24 mouse cellular contexts compared by ENCODE assay signal in the genomic region with DNA sequence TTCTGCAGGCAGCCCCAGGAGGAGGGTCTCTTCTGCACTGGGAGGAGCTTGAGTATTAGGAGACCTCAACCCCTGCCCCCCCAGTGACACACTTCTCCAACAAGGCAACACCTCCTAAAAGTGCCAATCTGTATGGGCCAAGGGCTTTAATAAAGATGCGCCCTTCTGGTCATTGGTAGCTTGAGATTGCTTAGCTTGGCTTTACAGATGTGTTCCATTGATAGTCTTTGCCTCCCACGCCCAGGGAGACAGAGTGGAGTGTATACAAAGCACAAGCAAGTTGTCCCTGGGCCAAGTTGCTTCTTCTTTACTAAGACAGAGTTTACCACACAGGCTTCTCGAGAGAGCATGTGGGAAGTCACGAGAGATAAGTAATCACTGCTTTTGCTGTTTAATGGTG. TPM values are rescaled to one million over a fixed set of nuclear protein-coding genes. Genes with fewer than 3 reads are reported as not detected.
DNase-seq lines count a peak whose midpoint lies in the region; ATAC-seq and TF ChIP-seq lines count a peak whose summit lies in the region.
"Had no signal": no experiment of that assay in that cellular context is flagged by ENCODE, and none has a peak within 500 bp of the region (broad histone marks: within the 10 kb centered on the region; RNA-seq: fewer than 3 reads in every experiment).

No protein-coding gene starts in this region.

- H3K9me3 ChIP-seq in lung, embryonic 15.5 days: no peaks in the 10 kb centered on the region
- H3K9me3 ChIP-seq in MEL (replicated peaks; ENCODE audit: insufficient read depth, low read length): no peaks in the 10 kb centered on the region
- H3K9me3 ChIP-seq: embryonic facial prominence, embryonic 10.5 days; forebrain, embryonic 13.5 days; G1E; hindbrain, embryonic 15.5 days had no signal

- H3K27ac ChIP-seq in kidney, adult 2 months (ENCODE audit: insufficient read depth, low read depth, low read length): peak overlapping the region; percentile 48; the same call in 1 of the 2 replicates
- no peak overlapping the region for H3K27ac ChIP-seq in lung, embryonic 15.5 days
- H3K27ac ChIP-seq in MEL (ENCODE audit: control insufficient read depth, low read depth, low read length): no peak overlapping the region
- H3K27ac ChIP-seq: embryonic facial prominence, embryonic 10.5 days; forebrain, embryonic 13.5 days; heart, embryonic 13.5 days; hindbrain, embryonic 15.5 days had no signal

- no peak for DNase-seq in kidney, adult 2 months
- no peak for DNase-seq in kidney, adult 8-10 months
- DNase-seq in lung, adult 18-20 months: no peak
- DNase-seq in MEL (ENCODE audit: low read depth, low spot score): peak; percentile 59
- DNase-seq in c-Kit-positive CD71-positive TER-119-positive erythroid progenitor cells, embryonic 14.5 days (ENCODE audit: low spot score): peak; percentile 15
- no peak for DNase-seq in embryo, embryonic 10.5 days (ENCODE audit: low spot score)
- DNase-seq: adrenal gland, postnatal 10 days; B cell, adult 2 months; cerebellum, adult 18-20 months; cerebellum, adult 9-11 months; cerebellum, postnatal 36 days; forebrain, postnatal 0 days; gastrocnemius, postnatal 36 days; heart, postnatal 36 days had no signal

- H3K4me2 ChIP-seq in lung, embryonic 15.5 days: no peak overlapping the region
- H3K4me2 ChIP-seq: forebrain, embryonic 13.5 days; heart, embryonic 13.5 days; hindbrain, embryonic 15.5 days had no signal

- TF ChIP-seq EP300 in MEL (IDR thresholded peaks at IDR 0.05; ENCODE audit: low read depth in 1 of 2, low read length in 2 of 2): peak; percentile 21 to 45

- H3K36me3 ChIP-seq in kidney, adult 2 months (ENCODE audit: control insufficient read depth, insufficient read depth, low read length): no peaks in the 10 kb centered on the region
- no peaks in the 10 kb centered on the region for H3K36me3 ChIP-seq in lung, embryonic 15.5 days
- H3K36me3 ChIP-seq in MEL (ENCODE audit: control insufficient read depth in 1 of 2, insufficient read depth in 2 of 2, low read length in 2 of 2): peaks cover 0 to 16% of the 10 kb centered on the region in 2 experiments; a peak in 2 of 4 replicates
- H3K36me3 ChIP-seq: embryonic facial prominence, embryonic 10.5 days; G1E; heart, embryonic 13.5 days; hindbrain, embryonic 15.5 days had no signal

- H3K27me3 ChIP-seq in kidney, adult 2 months (replicated peaks; ENCODE audit: control insufficient read depth, insufficient read depth, low read length): no peaks in the 10 kb centered on the region
- no peaks in the 10 kb centered on the region for H3K27me3 ChIP-seq in lung, embryonic 15.5 days
- no peaks in the 10 kb centered on the region for H3K27me3 ChIP-seq in MEL (ENCODE audit: control insufficient read depth in 1 of 2, insufficient read depth in 2 of 2, low read length in 2 of 2)
- H3K27me3 ChIP-seq: forebrain, embryonic 13.5 days; heart, embryonic 13.5 days; hindbrain, embryonic 15.5 days had no signal

- H3K9ac ChIP-seq in lung, embryonic 15.5 days: no peak overlapping the region
- no peak overlapping the region for H3K9ac ChIP-seq in MEL (ENCODE audit: control insufficient read depth, low read depth, low read length, poor library complexity, severe bottlenecking)
- H3K9ac ChIP-seq: forebrain, embryonic 13.5 days; forebrain, postnatal 0 days; heart, embryonic 13.5 days; hindbrain, embryonic 15.5 days had no signal

- no peaks in the 10 kb centered on the region for H3K4me1 ChIP-seq in kidney, adult 2 months (ENCODE audit: control insufficient read depth, insufficient read depth, low read length)
- 0 out of 2 replicates have a peak, but pooled peaks cover 12% of the 10 kb centered on the region for H3K4me1 ChIP-seq in lung, embryonic 15.5 days
- H3K4me1 ChIP-seq in MEL (ENCODE audit: control insufficient read depth in 1 of 2, insufficient read depth in 2 of 2, low read length in 2 of 2): peaks cover 0 to 18% of the 10 kb centered on the region in 2 experiments
- H3K4me1 ChIP-seq: embryonic facial prominence, embryonic 10.5 days; forebrain, embryonic 13.5 days; heart, embryonic 13.5 days; hindbrain, embryonic 15.5 days had no signal

- WGBS in kidney, adult 2 months: 88% methylated on average over 4 of the region's 4 CpGs
- WGBS in lung, embryonic 15.5 days: 48% methylated on average over 4 of the region's 4 CpGs

- no peak for TF ChIP-seq POLR2A in kidney, adult 2 months (IDR thresholded peaks at IDR 0.05; ENCODE audit: low read depth, low read length)
- TF ChIP-seq POLR2A in MEL (IDR thresholded peaks at IDR 0.05; ENCODE audit: control insufficient read depth in 1 of 2, insufficient read depth in 1 of 2, low read depth in 1 of 2, low read length in 2 of 2, poor library complexity in 1 of 2): no peak

- no peaks in the 10 kb centered on the region for H3K79me2 ChIP-seq in MEL (ENCODE audit: control insufficient read depth, insufficient read depth, low read length, poor library complexity)

- H3K4me3 ChIP-seq in kidney, adult 2 months (ENCODE audit: insufficient read depth, low read depth, low read length): no peak overlapping the region
- H3K4me3 ChIP-seq in lung, embryonic 15.5 days: no peak overlapping the region
- no peak overlapping the region for H3K4me3 ChIP-seq in MEL (ENCODE audit: control insufficient read depth in 1 of 2, insufficient read depth in 1 of 2, low read depth in 2 of 2, low read length in 2 of 2)
- H3K4me3 ChIP-seq: embryonic facial prominence, embryonic 10.5 days; forebrain, embryonic 13.5 days; heart, embryonic 13.5 days; hindbrain, embryonic 15.5 days had no signal

- no peak for TF ChIP-seq CTCF in kidney, adult 2 months (conservative IDR thresholded peaks at IDR 0.05; ENCODE audit: insufficient read depth, insufficient read length, low read depth, low read length)
- TF ChIP-seq CTCF in MEL (IDR thresholded peaks at IDR 0.05 in 2 of 3, conservative IDR thresholded peaks at IDR 0.05 in 1 of 3; ENCODE audit: control insufficient read depth in 1 of 3, insufficient read depth in 1 of 3, low read depth in 2 of 3, low read length in 3 of 3, poor library complexity in 1 of 3, severe bottlenecking in 1 of 3): no peak

- ATAC-seq in lung, embryonic 15.5 days (ENCODE audit: borderline replicate concordance, extremely low read depth, low FRiP score, low TSS enrichment): peak; percentile 14; the same call in 1 of the 2 replicates
- ATAC-seq: CD4-positive, CD25-positive, alpha-beta regulatory T cell, adult 4 months; forebrain, embryonic 13.5 days; forebrain, postnatal 0 days had no signal

- no peak for TF ChIP-seq RAD21 in MEL (IDR thresholded peaks at IDR 0.05; ENCODE audit: low read depth, low read length)

TF ChIP-seq in MEL, 35 proteins besides CTCF, POLR2A, EP300 and RAD21:
- TF ChIP-seq CHD1 (IDR thresholded peaks at IDR 0.05; ENCODE audit: low read depth, low read length) (no peak), MAX (IDR thresholded peaks at IDR 0.05; ENCODE audit: low read length) (peak; percentile 12; the same call in 1 of the 2 replicates), BHLHE40 (IDR thresholded peaks at IDR 0.05; ENCODE audit: borderline replicate concordance, low read depth, low read length) (peak; percentile 38; the same call in 1 of the 2 replicates), MXI1 (IDR thresholded peaks at IDR 0.05; ENCODE audit: low read depth, low read length) (no peak), MYB (IDR thresholded peaks at IDR 0.05; ENCODE audit: low read depth, low read length) (no peak), GATA1 (IDR thresholded peaks at IDR 0.05; ENCODE audit: low read depth, low read length) (0 out of 2 replicates have a peak, but pooled peaks have one; percentile 6), TBP (IDR thresholded peaks at IDR 0.05; ENCODE audit: low read depth, low read length) (no peak), KAT2A (conservative IDR thresholded peaks at IDR 0.05; ENCODE audit: low read depth, low read length) (no peak), SIN3A (IDR thresholded peaks at IDR 0.05; ENCODE audit: low read length) (no peak), RCOR1 (IDR thresholded peaks at IDR 0.05; ENCODE audit: low read depth, low read length) (peak; percentile 54; the same call in 1 of the 2 replicates), TAL1 (IDR thresholded peaks at IDR 0.05; ENCODE audit: low read length) (peak; percentile 56), NRF1 (IDR thresholded peaks at IDR 0.05; ENCODE audit: insufficient read depth, low read depth, low read length, poor library complexity, severe bottlenecking) (no peak), HCFC1 (IDR thresholded peaks at IDR 0.05; ENCODE audit: low read depth, low read length) (no peak)

RNA-seq across cellular contexts. Expression of gene Cdrt4, which starts 20.4 kb away (rescaled TPM):
- 0.14 TPM in 1 of 2 replicates, not detected in the other for polyA plus RNA-seq in kidney, adult 2 months (2012; rRNA removed)
- 0.36 and 0.62 TPM in 2 replicates for polyA plus RNA-seq in lung, embryonic 15.5 days (2015; fragmentation: Nextera tagmentation; extraction: Ambion mirVana)
- not detected in 2 replicates for total RNA-seq in MEL (2012; rRNA removed)
- not detected for polyA plus RNA-seq in MEL (2012; ENCODE audit: insufficient read depth in 1 of 2, insufficient read length in 2 of 2, low read depth in 1 of 2, low replicate concordance in 2 of 2, missing spikeins in 1 of 2)
- total RNA-seq: adrenal gland, postnatal 10 days; forebrain, postnatal 0 days; gastrocnemius, adult 18-20 months; gastrocnemius, postnatal 36 days; heart, adult 18-20 months; heart, postnatal 36 days had no signal
- polyA plus RNA-seq: CD4-positive, CD25-positive, alpha-beta regulatory T cell, adult 4 months; forebrain, embryonic 13.5 days; forebrain, postnatal 0 days; G1E; heart, embryonic 13.5 days; hindbrain, embryonic 11.5 days; hindbrain, embryonic 15.5 days had no signal

RNA-seq across cellular contexts. Expression of gene Tvp23b, which starts 51.3 kb away (rescaled TPM):
- polyA plus RNA-seq in kidney, adult 2 months (2012; rRNA removed): 21.3 and 26.1 TPM in 2 replicates
- polyA plus RNA-seq in lung, embryonic 15.5 days (2015; fragmentation: Nextera tagmentation; extraction: Ambion mirVana): 69.3 and 74.3 TPM in 2 replicates
- 32.1 and 40.0 TPM in 2 replicates for total RNA-seq in MEL (2012; rRNA removed)
- 10 to 100 TPM in 1 of 2 experiments, not detected in 1; 24.3 TPM for polyA plus RNA-seq in MEL (2012; ENCODE audit: insufficient read depth in 1 of 2, insufficient read length in 2 of 2, low read depth in 1 of 2, low replicate concordance in 2 of 2, missing spikeins in 1 of 2)

Comparison
In these comparisons a context has a peak if more than half of its experiments do, and no peak if none do; other contexts are left out.
1. DNase-seq: peak in MEL (single experiment) and c-Kit-positive CD71-positive TER-119-positive erythroid progenitor cells, embryonic 14.5 days (single experiment); none in kidney, adult 2 months (single experiment), kidney, adult 8-10 months (0 of 2), lung, adult 18-20 months (0 of 2) and embryo, embryonic 10.5 days (single experiment).